8 mouse cellular contexts compared by ENCODE assay signal in the genomic region with DNA sequence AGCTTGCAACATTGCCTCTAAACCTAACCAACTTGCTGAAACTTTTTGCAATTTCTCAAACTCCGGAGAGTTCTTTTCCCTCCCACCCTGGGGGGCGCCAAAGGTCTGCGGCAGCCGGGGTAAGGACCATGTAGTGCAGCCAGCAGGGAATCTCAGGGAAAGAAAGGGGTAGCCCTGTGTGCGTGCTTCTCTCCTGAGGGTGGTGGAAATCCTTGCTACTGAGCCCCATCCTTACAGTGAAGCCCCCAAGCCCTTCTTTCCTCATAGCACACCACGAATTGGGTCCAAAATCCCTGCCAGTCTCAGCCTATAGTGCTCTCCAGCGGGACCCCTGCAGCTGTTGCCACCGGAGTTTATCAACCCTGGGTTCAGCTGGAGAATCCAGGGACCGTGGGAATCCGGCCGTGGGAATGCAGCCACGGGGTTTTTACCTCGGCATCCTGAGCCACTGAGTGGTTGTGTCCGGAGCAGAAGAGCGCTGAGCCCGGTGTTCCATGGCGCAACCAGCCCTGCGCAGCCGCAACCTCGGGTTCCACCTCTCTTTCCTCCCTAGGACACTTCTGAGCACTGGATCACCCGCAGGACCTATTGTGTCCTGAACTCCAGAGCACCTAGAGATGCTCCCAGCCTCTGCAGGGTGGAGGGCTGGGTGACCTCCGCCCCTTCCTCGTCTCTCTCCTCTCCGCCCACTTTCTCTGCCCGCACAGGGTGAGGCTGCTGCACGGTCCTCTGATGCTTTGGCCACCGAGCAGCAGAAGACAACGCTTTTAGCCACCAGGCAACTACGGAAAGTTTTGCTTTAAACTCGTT. TPM values are rescaled to one million over a fixed set of nuclear protein-coding genes. Genes with fewer than 3 reads are reported as not detected.
DNase-seq lines count a peak whose midpoint lies in the region; ATAC-seq and TF ChIP-seq lines count a peak whose summit lies in the region.

Gene Ptgfr, minus strand, starts transcription at position 760 of the 810 bp plus-strand sequence.

- H3K9ac ChIP-seq in embryonic facial prominence, embryonic 12.5 days = peak within 1 kb of the TSS; percentile 62
- no peak within 1 kb of the TSS for H3K9ac ChIP-seq in liver, embryonic 16.5 days (ENCODE audit: low read depth, low read length)
- peak within 1 kb of the TSS; percentile 65 for H3K9ac ChIP-seq in neural tube, embryonic 13.5 days

- peak within 1 kb of the TSS; percentile 53 for H3K4me3 ChIP-seq in embryonic facial prominence, embryonic 12.5 days
- H3K4me3 ChIP-seq in kidney, adult 2 months (ENCODE audit: insufficient read depth, low read depth, low read length) = peak within 1 kb of the TSS; percentile 56
- peak within 1 kb of the TSS; percentile 40 for H3K4me3 ChIP-seq in liver, embryonic 16.5 days (ENCODE audit: low read depth, low read length)
- H3K4me3 ChIP-seq in neural tube, embryonic 13.5 days = peak within 1 kb of the TSS; percentile 43

- no peaks in the 10 kb centered on the region for H3K36me3 ChIP-seq in embryonic facial prominence, embryonic 12.5 days
- no peaks in the 10 kb centered on the region for H3K36me3 ChIP-seq in kidney, adult 2 months (ENCODE audit: control insufficient read depth, insufficient read depth, low read length)
- H3K36me3 ChIP-seq in liver, embryonic 16.5 days (ENCODE audit: control insufficient read depth, insufficient read depth) = no peaks in the 10 kb centered on the region
- no peaks in the 10 kb centered on the region for H3K36me3 ChIP-seq in neural tube, embryonic 13.5 days

- H3K4me1 ChIP-seq in embryonic facial prominence, embryonic 12.5 days = peaks cover 9% of the 10 kb centered on the region; the same call in 1 of the 2 replicates
- peaks cover 3% of the 10 kb centered on the region; the same call in 1 of the 2 replicates for H3K4me1 ChIP-seq in kidney, adult 2 months (ENCODE audit: control insufficient read depth, insufficient read depth, low read length)
- no peaks in the 10 kb centered on the region; the same call in 1 of the 2 replicates for H3K4me1 ChIP-seq in liver, embryonic 16.5 days (ENCODE audit: control insufficient read depth, low read depth, low read length)
- peaks cover 13% of the 10 kb centered on the region for H3K4me1 ChIP-seq in neural tube, embryonic 13.5 days (replicated peaks)

- H3K4me2 ChIP-seq in embryonic facial prominence, embryonic 12.5 days (replicated peaks) = peak within 1 kb of the TSS; percentile 92
- H3K4me2 ChIP-seq in liver, embryonic 16.5 days (ENCODE audit: low read depth, low read length) = peak within 1 kb of the TSS; percentile 51
- peak within 1 kb of the TSS; percentile 74 for H3K4me2 ChIP-seq in neural tube, embryonic 13.5 days

- peak; percentile 3 for DNase-seq in cerebellum, adult 8-10 months
- DNase-seq in cerebellum, adult 18-20 months = no peak
- DNase-seq in heart, adult 8-10 months (ENCODE audit: low spot score) = peak; percentile 71
- DNase-seq in kidney, adult 2 months = peak; percentile 71
- DNase-seq in B cell, adult 2 months = no peak

- H3K27me3 ChIP-seq in embryonic facial prominence, embryonic 12.5 days = peaks cover 8% of the 10 kb centered on the region; the same call in 1 of the 2 replicates
- H3K27me3 ChIP-seq in kidney, adult 2 months (replicated peaks; ENCODE audit: control insufficient read depth, insufficient read depth, low read length) = no peaks in the 10 kb centered on the region
- peaks cover 7% of the 10 kb centered on the region for H3K27me3 ChIP-seq in liver, embryonic 16.5 days (ENCODE audit: control insufficient read depth, insufficient read depth, low read depth, low read length)
- H3K27me3 ChIP-seq in neural tube, embryonic 13.5 days = peaks cover 26% of the 10 kb centered on the region

- ATAC-seq in embryonic facial prominence, embryonic 12.5 days (ENCODE audit: insufficient number of reproducible peaks, insufficient read depth, low FRiP score, low TSS enrichment) = peak; percentile 89
- ATAC-seq in liver, embryonic 16.5 days (ENCODE audit: low read depth) = 0 out of 2 replicates have a peak, but pooled peaks have one; percentile 50
- ATAC-seq in neural tube, embryonic 13.5 days (ENCODE audit: low read depth) = peak; percentile 85

- TF ChIP-seq POLR2A in kidney, adult 2 months (IDR thresholded peaks at IDR 0.05; ENCODE audit: low read depth, low read length) = no peak

- H3K27ac ChIP-seq in embryonic facial prominence, embryonic 12.5 days = 0 out of 2 replicates have a peak within 1 kb of the TSS, but pooled peaks have one; percentile 54
- H3K27ac ChIP-seq in kidney, adult 2 months (ENCODE audit: insufficient read depth, low read depth, low read length) = peak within 1 kb of the TSS; percentile 62
- H3K27ac ChIP-seq in liver, embryonic 16.5 days (ENCODE audit: low read length) = no peak within 1 kb of the TSS
- H3K27ac ChIP-seq in neural tube, embryonic 13.5 days (replicated peaks) = no peak within 1 kb of the TSS

- under 1% methylated on average over 30 of the region's 30 CpGs for WGBS in embryonic facial prominence, embryonic 12.5 days
- under 1% methylated on average over 30 of the region's 30 CpGs for WGBS in kidney, adult 2 months
- 3% methylated on average over 30 of the region's 30 CpGs for WGBS in liver, embryonic 16.5 days (ENCODE audit: insufficient replicate concordance)
- WGBS in neural tube, embryonic 13.5 days = 2% methylated on average over 30 of the region's 30 CpGs

- H3K9me3 ChIP-seq in embryonic facial prominence, embryonic 12.5 days = no peaks in the 10 kb centered on the region
- H3K9me3 ChIP-seq in liver, embryonic 16.5 days (replicated peaks; ENCODE audit: control insufficient read depth, low read length) = no peaks in the 10 kb centered on the region
- H3K9me3 ChIP-seq in neural tube, embryonic 13.5 days = no peaks in the 10 kb centered on the region

- peak; percentile 60 for TF ChIP-seq CTCF in kidney, adult 2 months (conservative IDR thresholded peaks at IDR 0.05; ENCODE audit: insufficient read depth, insufficient read length, low read depth, low read length)

RNA-seq across cellular contexts. Expression of gene Ptgfr, which starts in this region (rescaled TPM):
- 3.3 and 4.5 TPM in 2 replicates for polyA plus RNA-seq in embryonic facial prominence, embryonic 12.5 days (2016; fragmentation: Nextera tagmentation; extraction: Ambion mirVana)
- total RNA-seq in heart, adult 8-10 months (2022) = 1 to 10 TPM; 2.4 to 6.7 (median 3.9) TPM
- 9.4 and 9.6 TPM in 2 replicates for polyA plus RNA-seq in kidney, adult 2 months (2012; rRNA removed)
- polyA plus RNA-seq in liver, embryonic 16.5 days (2015; fragmentation: Nextera tagmentation; extraction: Ambion mirVana) = 0.14 TPM in 2 replicates
- polyA plus RNA-seq in neural tube, embryonic 13.5 days (2015; fragmentation: Nextera tagmentation; extraction: Ambion mirVana) = 2.1 and 3.3 TPM in 2 replicates

Comparison
In these comparisons a context has a peak if more than half of its experiments do, and no peak if none do; other contexts are left out.
1. DNase-seq: peak in cerebellum, adult 8-10 months (single experiment), heart, adult 8-10 months (single experiment) and kidney, adult 2 months (single experiment); none in cerebellum, adult 18-20 months (0 of 2) and B cell, adult 2 months (0 of 2).
2. Peak in ATAC-seq, H3K4me3 ChIP-seq and H3K4me2 ChIP-seq in liver, embryonic 16.5 days; RNA of the gene not detected or under 1 TPM.
3. H3K27ac ChIP-seq: peak in embryonic facial prominence, embryonic 12.5 days (single experiment) and kidney, adult 2 months (single experiment); none in liver, embryonic 16.5 days (single experiment) and neural tube, embryonic 13.5 days (single experiment).
4. Peak in every context shown above with its lines, with median percentiles within 50 percentile points of each other: ATAC-seq, H3K4me2 ChIP-seq and H3K4me3 ChIP-seq.